Mouse (Mus musculus) layer of hippocampus, adult 9-11 months (tissue): ENCODE data around the gene Vps52.
"Not testable (repeated sequence)": the region's sequence is repeated elsewhere in the genome, so short reads cannot be mapped to it uniquely, and the experiment has no call there.

Experiments used
- DNase-seq: peaks from one replicate; pipeline ENCODE4 v3.0.0; 2022

Vps52 gene

DNA sequence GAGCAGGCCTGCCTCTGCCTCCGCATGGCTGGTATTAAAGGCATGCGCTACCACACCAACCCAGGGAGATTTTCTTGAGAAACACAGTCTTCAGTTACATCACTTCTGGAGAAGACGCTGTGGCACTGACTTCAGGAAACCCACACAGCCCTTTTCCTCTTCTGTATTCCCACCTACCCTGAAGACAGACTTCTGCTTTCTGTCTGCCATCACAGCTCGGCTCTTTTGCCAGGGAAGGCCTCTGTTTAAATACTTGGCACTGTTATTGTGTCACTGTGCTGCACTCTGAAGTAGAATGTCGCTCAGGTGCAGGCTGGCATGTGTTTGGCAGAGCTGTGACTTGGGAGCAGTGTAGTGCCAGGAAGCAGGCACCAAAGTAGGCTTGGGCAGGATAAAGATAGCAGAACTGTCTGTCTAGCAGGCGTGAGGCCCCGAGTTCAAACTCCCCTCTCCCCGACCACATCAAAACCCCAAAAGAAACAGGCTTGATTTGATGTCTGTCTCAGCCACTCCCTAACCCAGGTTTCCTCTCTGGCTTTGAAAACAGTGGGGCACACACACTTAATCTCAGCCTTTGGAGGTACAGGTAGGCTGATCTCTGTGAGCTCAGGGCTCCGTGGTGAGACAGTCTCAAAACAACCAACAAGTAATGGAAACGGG is 8.1 kb upstream of the Vps52 start:
- no peak for DNase-seq

DNA sequence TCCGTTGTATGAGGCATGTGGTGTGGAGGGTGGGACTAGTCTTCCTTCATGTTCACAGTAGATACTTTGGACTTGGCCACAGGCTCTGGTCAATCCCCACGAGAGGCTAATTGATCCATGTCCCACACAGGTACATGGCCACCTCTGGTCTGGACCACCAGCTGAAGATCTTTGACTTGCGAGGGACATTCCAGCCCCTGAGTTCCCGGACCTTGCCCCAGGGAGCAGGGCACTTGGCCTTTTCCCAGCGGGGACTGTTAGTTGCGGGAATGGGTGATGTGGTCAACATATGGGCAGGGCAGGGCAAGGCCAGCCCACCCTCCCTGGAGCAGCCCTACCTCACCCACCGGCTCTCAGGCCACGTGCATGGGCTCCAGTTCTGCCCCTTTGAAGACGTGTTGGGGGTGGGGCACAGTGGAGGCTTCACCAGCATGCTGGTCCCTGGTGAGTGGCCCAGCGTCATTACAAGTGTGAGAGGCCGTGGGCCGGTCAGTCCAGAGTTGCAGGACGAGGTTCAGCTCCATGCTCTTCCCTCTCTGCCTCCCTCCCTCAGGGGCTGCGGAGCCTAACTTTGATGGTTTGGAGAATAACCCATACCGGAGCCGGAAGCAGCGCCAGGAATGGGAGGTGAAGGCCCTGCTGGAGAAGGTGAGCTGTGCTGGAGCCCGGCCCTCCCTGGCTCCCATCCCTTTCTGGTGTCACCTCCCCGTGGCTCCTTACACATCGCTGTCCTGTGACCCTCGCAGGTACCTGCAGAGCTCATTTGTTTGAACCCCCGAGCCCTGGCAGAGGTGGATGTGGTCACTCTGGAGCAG is 7.3 kb upstream of the Vps52 start:
- DNase-seq, result no peak

DNA sequence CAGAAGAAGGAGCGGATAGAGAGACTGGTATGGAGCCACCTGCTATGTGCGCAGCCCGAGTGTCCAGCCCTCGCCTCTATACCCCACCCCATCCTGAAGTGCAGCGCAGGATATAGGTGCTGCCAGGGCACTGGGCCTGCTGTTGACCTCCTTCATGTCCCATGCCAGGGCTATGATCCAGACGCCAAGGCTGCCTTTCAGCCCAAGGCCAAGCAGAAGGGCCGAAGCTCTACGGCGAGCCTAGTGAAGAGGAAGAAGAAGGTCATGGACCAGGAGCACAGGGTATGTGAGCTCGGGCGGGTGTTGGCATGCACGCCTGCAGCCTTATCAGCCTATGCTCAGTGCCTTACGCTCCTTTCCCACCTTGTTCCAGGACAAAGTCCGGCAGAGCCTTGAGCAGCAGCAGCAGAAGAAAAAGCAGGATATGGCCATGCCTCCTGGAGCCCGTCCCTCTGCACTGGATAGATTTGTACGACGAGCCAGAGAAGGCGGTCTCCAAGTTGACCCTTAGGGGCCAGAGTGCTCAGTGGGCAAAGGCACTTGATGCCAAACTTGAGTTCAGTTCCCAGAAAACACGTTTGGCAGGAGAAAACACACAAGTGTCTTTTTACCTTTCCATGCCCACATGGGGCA is 6.6 kb upstream of the Vps52 start:
- DNase-seq, result no peak

DNA sequence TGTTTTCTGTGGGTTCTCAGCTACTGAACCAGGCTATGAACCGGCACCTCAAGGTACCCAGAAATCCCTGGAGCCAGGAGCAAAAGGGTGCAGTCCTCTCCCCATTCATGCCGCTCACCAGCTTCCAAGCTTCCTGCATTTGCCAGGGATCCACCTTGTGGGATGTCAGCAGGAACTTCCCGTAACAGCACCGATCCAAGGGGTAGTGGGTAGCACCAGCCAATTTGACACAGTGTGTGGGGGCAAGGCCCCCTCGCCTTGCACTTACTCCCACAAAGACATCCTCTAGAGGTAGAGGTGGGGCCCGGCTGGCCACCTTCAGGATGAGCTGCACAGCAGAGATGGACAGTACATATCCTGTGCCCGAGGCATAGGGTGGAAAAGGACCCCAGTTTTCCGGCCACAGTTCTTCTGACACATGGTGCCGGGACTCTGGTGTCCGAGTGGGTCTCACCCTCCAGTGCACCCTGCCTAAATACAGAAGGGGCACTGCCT is 5.4 kb upstream of the Vps52 start:
- no peak for DNase-seq

DNA sequence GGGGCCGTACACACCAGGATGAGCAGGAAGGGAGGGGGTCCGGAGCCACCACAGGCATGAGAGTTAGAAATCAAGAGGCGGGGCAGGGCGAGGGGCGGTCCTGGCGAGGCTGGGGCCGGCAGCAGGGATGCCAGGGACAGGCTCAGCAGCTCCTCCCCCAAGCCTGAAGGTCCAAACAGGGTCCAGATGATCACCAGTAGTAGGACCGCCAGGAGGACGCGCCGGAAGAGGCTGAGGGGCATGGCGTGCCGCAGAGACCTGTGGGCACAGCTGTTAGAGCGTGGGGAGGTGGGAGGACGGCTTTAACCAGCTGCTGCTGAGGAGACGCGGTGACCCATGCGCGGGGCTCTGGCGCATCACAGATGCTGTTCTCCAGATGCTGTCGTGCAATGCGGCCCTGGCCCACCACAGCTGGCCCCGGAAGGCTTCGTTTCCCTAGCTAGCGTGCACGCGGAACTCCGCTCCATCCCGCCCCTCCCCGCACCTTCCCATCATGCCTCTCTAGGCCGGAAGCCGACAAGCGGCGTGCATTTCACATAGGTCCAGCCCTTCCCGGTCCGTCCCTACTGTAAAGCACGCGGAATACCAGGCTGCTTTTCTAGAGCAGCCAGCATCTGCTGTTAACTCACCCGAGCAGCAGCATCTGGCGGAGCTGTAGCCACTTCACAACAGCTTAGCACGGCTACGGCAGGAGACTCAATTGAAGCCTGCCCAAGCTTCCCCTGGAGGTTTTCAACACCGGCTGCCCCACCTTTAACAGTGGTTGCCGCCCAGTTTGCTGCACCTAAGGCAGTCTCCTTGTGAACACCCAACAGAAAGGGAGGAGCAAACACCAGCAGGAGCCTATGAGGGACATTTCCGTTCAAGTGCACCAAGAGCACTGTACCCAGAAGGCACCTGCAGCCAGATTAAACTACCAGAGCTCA is 4.3 kb upstream of the Vps52 start, which contains the start of gene B3galt4:
Gene B3galt4 (minus strand): TSS at position 468 of the 926 bp plus-strand sequence.
- DNase-seq, result peak; percentile 79

DNA sequence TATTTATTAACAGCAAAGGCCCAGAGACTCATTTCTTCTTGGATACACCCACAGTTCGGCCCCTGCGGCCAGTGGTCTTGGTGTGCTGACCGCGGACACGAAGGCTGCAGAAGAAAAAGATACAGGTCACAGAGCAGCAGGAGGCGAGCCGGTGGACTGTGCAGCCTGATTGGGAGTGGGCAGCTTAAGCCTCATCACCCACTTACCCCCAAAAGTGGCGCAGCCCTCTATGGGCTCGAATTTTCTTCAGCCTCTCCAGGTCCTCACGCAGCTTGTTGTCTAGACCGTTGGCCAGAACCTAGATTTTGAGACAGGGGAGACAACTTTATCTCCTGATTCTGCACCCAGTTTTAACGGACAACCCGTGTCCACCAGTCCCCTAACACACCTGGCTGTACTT is 3.6 kb upstream of the Vps52 start:
- not testable (repeated sequence) for DNase-seq

DNA sequence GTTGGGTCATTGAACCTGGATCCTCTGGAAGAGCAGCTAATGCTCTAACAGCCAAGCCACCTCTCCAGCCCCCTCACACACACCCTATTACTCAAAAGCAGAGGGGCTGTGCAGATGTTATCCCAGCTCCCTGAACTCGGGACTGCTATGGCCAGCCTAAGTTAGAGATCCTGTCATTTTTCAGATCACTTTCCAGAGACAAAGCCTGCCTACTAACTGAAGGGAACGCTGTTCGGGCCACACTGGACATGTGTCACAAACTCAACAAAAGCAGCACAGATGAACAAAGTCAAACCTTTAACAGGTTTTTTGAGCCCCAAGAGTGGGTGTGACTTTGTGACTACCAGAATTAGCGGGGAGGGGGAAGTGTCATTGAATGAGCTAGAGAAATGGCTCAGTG is 2.7 kb upstream of the Vps52 start:
- no peak for DNase-seq

DNA sequence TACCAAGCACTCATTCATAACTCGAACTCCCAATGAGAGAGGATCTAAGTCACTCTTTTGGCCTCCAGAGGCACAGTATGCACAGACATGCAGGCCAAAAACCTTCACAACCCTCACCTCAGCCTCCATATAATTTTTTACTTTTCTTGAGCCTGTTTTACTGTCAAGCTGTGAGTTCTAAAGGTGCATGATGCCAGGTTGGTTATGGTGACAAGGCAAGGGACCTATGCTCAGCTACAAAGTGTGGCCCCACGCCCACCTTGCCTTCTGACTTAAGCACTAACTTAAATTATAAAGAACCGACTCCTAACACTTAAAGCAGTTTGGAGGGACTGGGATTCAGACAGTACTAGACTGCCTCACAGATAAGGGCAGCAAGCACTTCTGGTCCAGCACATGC is 2.3 kb upstream of the Vps52 start:
- no peak for DNase-seq

DNA sequence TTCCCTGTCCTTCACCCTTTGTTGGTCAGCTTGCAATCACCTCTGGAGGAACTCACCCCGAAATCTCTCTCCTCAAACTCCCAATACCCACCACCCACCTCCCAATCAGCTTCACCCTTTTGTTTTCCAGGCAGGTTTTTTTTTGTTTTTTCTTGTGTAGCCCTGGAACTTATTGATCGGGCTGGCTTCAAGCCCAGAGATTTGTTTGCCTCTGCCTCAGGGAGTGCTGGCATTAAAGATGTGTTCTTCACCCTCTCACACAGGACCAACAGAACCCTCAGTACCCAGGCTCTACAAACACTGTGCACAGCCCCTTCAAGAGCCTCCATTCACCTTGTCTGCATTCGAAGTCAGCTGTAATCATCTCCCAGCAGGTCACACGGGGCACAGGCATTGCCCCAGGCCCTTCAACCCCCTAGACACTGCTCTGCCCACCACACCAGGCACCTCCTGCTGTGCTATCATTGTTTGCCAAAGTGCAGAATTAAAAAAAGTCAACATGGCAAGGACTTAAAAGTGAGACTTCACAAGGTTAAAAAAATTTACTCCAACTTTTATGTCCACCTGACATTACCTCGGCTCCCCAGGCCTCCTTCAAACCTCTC is 1.5 kb upstream of the Vps52 start:
- no peak for DNase-seq

DNA sequence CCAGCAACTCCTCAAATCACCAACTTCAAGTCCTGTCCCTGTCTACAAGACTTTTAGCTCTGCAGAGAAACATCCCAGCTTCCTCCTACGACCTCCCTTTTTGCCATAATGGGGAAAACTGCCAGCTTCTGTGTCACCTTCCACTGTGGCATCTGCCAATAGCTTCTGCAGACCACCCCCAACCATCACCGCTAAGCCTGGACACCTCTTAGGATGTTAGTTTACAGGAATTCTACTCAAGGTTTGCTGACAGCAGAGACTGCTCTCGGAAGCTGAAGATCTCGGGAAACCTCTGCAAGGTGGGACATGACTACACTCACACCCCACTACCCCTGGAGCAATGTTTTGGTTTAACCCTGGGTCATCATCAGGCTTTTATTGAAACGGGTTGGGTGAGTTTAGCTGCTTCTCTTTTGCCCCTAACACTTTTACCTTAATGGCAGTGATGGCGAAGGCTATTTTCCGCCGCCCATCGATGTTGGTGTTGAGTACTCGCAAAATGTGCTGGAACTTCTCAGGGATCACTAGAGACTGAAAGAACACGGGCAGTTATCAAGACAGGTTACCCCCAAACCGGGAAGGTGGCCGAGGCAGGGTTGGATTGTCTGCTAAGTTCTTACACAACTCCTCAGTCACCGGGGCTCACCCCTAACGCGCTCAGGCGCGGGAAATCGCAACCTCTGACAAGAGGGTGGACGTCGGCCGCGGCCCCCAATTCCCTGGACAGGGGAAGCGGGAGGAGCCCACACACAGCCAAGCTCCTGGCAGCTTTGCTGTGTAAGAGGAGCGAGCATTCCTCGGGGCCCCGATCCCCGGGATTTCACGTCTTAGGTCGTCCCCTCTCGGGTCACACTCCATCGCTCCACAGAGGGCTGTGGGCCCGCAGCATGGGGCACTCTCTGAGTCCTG is 712 bp upstream of the Vps52 start:
- DNase-seq, result no peak

DNA sequence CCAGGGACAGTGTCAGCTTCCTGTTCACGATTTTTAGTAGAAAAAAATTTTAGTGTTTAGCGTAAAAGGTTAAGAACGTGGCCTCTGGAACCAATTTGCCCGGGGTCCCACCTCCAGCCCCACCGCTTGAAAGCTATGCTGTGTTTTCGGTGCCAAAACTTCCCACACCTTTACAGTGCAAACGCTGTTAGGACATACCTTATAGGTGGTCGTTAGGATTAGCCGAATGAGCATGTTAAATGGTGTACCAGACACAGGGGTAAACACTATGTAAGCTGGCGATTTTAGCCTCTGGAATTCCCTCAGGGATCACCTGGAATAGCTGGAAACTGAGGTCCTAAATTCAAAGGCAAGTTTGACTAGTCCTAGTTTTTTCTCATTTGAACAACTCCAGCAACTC is 724 bp downstream of the Vps52 start:
- no peak for DNase-seq

DNA sequence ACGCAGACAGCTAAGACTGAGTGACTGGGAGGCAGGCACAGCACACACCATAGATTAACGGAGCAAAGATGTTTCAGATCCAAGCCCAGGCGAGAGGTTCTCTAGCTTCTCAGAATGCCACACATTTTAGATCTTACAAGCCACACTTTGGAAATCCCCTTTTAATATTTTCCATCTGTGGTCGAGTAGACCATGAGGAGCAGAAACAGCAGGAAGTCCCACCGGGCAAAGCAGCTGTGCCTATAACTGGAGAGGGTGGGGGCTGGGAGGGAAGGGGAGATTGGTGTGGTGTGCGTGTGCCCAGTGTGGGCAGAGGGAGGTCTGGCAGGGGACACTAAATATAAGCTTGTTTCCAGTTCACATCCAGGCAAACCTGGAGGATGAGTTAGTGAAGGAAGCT is 1.9 kb downstream of the Vps52 start:
- no peak for DNase-seq

DNA sequence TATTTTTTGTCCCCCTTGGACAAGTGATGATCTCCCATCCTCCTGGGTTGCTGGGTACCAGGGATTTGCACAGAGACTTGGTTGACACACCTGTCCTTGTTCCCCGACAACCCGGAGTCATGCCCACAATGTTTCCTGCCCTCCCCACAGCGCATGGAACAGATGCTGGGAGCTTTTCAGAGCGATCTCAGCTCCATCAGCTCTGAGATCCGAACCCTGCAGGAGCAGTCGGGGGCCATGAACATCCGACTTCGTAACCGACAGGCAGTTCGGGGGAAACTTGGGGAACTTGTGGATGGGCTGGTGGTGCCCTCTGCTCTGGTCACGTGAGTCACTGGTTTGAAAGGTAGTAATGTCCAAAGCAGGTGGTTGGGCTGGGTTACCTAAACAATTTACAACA is 2.8 kb downstream of the Vps52 start:
- DNase-seq, result no peak

DNA sequence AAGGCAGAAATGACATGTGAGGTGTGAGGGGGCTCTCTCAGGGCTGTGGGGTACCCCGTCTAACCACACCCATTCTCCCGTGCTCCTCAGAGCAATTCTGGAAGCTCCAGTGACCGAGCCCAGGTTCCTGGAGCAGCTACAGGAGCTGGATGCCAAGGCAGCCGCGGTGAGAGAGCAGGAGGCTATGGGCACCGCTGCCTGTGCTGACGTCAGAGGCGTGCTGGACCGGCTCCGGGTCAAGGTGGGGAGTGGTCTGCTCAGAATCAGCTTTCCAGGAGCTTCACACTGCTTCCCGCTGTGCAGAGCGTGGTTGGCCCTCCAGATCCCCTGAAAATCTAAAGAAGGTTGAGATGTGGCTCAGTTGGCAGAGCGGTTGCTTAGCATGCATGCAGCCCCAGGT is 3.5 kb downstream of the Vps52 start:
- no peak for DNase-seq

DNA sequence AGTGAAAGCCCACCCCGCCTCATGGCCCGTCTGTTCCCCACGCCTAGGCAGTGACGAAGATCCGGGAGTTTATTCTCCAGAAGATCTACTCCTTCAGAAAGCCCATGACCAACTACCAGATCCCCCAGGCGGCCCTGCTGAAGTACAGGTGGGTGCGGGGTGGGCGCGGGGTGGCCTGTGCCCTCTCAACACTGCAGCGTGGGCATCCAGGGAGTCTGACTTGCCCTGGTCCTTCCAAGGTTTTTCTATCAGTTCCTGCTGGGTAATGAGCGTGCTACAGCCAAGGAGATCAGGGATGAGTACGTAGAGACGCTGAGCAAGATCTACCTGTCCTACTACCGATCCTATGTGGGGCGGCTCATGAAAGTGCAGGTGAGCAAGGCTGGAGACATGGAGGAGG is 4.3 kb downstream of the Vps52 start:
- DNase-seq, result no peak

DNA sequence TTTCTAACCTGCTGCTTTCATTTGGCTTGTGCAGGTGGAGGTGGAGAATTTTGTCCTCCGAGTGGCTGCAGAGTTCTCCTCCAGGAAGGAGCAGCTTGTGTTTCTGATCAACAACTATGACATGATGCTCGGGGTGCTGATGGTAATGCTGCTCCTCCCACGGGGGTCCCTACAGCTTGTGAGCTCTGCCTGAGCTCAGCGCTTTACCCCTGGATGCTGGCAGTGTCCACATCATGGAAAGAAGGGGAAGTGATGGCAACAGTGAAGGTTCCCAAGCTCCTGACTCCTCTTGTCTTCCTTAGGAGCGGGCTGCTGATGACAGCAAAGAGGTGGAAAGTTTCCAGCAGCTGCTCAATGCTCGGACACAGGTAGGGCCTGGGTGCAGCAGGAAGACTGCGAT is 7.3 kb downstream of the Vps52 start:
- peak; percentile 5 for DNase-seq

DNA sequence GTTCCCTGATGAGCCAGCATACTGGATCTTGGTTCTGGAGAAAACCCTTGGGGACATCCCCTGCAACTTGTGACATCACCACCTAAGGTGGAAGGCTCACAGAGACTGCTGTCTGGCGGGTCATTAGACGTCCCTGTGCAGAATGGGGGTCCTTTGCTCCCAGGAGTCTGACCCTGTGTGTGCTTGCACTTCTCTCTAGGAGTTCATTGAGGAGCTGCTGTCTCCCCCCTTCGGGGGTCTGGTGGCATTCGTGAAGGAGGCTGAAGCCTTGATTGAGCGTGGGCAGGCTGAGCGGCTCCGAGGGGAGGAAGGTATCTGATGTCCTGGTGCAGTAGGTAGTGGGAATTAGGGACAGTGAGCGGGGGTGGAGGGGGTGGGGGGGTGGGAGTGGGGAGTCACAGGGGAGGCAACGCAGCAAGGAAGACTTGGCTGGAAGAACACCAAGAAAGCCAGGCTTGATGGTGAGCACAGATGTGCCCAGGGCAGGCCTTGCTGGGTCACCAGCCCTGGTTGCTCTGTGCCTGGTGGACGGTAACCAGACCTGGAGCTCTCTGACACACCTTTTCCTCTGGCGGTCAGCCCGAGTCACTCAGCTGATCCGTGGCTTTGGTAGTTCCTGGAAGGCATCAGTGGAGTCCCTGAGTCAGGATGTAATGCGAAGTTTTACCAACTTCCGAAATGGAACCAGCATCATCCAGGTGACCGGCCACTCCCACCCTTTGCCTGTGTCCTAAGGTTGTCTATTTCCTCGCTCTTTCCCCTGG is 9.7 kb downstream of the Vps52 start:
- DNase-seq, result no peak

DNA sequence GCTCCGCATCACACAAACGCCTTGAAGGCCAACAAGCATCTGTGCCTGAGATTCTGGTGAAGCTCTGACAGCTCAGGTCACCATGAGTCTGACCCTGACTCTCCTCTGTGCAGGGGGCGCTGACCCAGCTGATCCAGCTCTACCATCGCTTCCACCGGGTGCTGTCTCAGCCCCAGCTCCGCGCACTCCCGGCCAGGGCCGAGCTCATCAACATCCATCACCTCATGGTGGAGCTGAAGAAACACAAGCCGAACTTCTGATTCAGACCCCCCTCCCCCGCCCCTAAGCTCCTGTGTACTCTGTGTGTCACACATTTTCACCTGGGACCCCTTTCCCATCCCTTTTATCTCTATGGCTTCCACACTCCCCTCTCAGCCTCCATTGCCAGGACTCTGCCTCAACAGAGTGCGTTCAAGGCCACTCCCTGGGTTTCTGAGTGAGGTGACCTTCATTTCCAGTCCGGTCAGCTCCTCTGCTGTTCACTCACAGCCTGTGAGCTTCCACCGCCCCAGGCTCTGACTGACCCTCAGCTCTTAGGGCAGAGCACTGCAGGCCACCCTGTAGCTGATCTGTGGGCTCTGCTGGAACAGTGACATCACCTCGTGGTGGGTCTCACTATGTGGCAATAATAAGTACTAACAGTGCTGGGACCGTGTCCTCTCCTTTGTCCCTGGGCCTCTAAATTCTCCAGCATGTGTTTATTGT is 10.4 kb downstream of the Vps52 start:
- DNase-seq, result no peak

DNA sequence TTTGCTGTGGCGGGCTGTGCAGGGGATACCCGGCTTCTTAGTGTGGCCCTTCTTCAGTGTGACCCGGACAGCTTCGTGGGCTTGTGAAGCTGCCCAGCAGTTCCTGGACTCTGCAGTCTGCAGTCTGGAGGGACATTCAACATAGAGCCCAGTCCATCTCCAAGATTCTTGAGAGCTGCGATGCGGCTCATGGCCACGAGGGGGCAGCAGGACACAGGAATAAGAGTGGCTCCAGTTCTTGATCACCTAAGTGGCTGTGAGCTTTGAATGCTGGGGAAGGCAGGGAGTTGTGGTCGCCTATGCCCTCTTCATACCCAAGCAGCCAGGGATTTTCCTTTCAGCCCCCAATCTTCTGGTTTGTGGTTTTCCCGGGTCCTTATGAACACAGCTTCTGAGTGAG is 12.9 kb downstream of the Vps52 start:
- peak; percentile 67 for DNase-seq

DNA sequence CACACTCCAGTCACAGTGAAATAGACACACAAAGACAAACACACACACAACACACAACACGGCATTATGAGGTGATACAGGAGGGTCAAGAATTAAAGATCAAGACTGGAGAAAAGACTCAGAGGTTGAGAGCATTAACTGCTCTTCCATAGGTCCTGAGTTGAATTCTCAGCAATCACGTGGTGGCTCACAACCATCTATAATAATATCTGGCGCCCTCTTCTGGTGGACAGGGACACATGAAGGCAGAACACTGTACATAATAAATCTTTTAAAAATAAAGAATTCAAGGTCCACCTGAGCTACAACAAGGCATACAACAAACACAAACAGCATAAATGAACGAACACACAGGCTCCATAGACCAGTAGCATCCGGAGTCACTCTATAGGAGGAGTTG is 13.3 kb downstream of the Vps52 start:
- DNase-seq, result no peak
